Mouse (Mus musculus): ENCODE measurements around the gene Abl1.

DNA sequence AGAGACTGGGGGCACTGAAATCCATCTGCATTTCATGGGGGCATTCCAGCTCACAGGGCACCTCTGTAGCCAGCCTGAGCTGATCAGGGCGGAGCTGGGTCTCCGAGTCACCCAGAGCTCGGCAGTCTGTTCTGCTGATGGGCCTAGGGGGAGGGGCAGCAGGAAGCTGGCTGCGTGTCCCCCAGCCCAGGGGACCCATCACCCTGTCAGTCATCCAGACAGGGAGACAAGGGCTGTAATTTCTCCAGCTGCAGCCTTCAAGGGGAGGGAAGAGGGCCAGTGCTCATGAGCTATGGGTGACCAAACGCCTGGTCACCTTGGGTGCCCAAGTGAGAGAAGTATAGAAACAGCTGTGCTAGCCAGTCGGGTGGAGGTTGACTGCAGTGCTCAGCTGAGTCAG, 148.8 kb downstream of the Abl1 start:
- TF ChIP-seq USF2 (conservative IDR thresholded peaks at IDR 0.05; ENCODE audit: low read depth, low read length) (no peak), CTCF (conservative IDR thresholded peaks at IDR 0.05 in 1 of 2, IDR thresholded peaks at IDR 0.05 in 1 of 2; ENCODE audit: low read depth in 2 of 2, low read length in 2 of 2) (no peak), NRF1 (IDR thresholded peaks at IDR 0.05; ENCODE audit: low read depth, low read length) (no peak), ZNF384 (IDR thresholded peaks at IDR 0.05; ENCODE audit: low read depth, low read length) (no peak), USF1 (IDR thresholded peaks at IDR 0.05; ENCODE audit: low read depth, low read length) (no peak), RCOR1 (conservative IDR thresholded peaks at IDR 0.05; ENCODE audit: low read depth, low read length) (no peak), POLR2A (IDR thresholded peaks at IDR 0.05; ENCODE audit: low read depth, low read length) (no peak), CHD2 (IDR thresholded peaks at IDR 0.05; ENCODE audit: low read length) (no peak), MAFK (IDR thresholded peaks at IDR 0.05; ENCODE audit: insufficient replicate concordance, low read length) (no peak), MEF2A (IDR thresholded peaks at IDR 0.05; ENCODE audit: borderline replicate concordance, low read depth, low read length) (no peak)

Measured in CH12.LX (cell line).